Mouse (Mus musculus) right cerebral cortex, postnatal 25 days (tissue): ENCODE measurements around the gene Scrn2.

Source experiments
- DNase-seq: peaks from one replicate; pipeline ENCODE4 v3.0.0; 2022

Gene Scrn2

GRCm38 (mm10) chr11:97018583-97019344 is 11.0 kb upstream of the Scrn2 start:
- DNase-seq = no peak

- DNase-seq = no peak
Observed at GRCm38 (mm10) chr11:97019345-97019708, 10.4 kb upstream of the Scrn2 start.

- DNase-seq = no peak
Observed at GRCm38 (mm10) chr11:97021121-97021765, 8.5 kb upstream of the Scrn2 start.

GRCm38 (mm10) chr11:97021873-97022484 is 7.8 kb upstream of the Scrn2 start:
- peak; percentile 56 for DNase-seq

GRCm38 (mm10) chr11:97024977-97025376 is 4.8 kb upstream of the Scrn2 start:
- no peak for DNase-seq

GRCm38 (mm10) chr11:97025721-97026344 is 3.9 kb upstream of the Scrn2 start:
- DNase-seq = peak; percentile 83

- DNase-seq = no peak
Observed at GRCm38 (mm10) chr11:97030426-97030825, 688 bp downstream of the Scrn2 start.

- no peak for DNase-seq
Observed at GRCm38 (mm10) chr11:97031977-97032376, 2.2 kb downstream of the Scrn2 start.

GRCm38 (mm10) chr11:97032499-97032898 is 2.8 kb downstream of the Scrn2 start:
- DNase-seq = no peak

- no peak for DNase-seq
Observed at GRCm38 (mm10) chr11:97033781-97034180, 4.0 kb downstream of the Scrn2 start.

GRCm38 (mm10) chr11:97036141-97036540 is 6.4 kb downstream of the Scrn2 start:
- peak; percentile 56 for DNase-seq

- no peak for DNase-seq
Observed at GRCm38 (mm10) chr11:97038881-97039280, 9.1 kb downstream of the Scrn2 start.

- no peak for DNase-seq
Observed at GRCm38 (mm10) chr11:97040301-97041021, 10.7 kb downstream of the Scrn2 start.

GRCm38 (mm10) chr11:97041022-97041899 is 11.5 kb downstream of the Scrn2 start, which contains the start of the genes Lrrc46 and Mrpl10:
Lrrc46 (minus strand) TSS chr11:97041407.
Mrpl10 (plus strand) TSS chr11:97041560.
- peak; percentile 84 for DNase-seq

- no peak for DNase-seq
Observed at GRCm38 (mm10) chr11:97044902-97045301, 15.2 kb downstream of the Scrn2 start.

- no peak for DNase-seq
Observed at GRCm38 (mm10) chr11:97045861-97046260, 16.1 kb downstream of the Scrn2 start.

GRCm38 (mm10) chr11:97048090-97048650 is 18.4 kb downstream of the Scrn2 start:
- no peak for DNase-seq

- DNase-seq = no peak
Observed at GRCm38 (mm10) chr11:97049492-97050085, 19.9 kb downstream of the Scrn2 start.

GRCm38 (mm10) chr11:97050216-97050943 is 20.6 kb downstream of the Scrn2 start, which contains the start of gene Osbpl7:
Osbpl7 (plus strand) TSS chr11:97050628.
- DNase-seq = peak; percentile 82

GRCm38 (mm10) chr11:97050944-97051586 is 21.3 kb downstream of the Scrn2 start:
- no peak for DNase-seq
